Mouse (Mus musculus) heart, embryonic 11.5 days (tissue): ENCODE results near the gene Lin28a. TPM values are rescaled to one million over a fixed set of nuclear protein-coding genes. Genes with fewer than 3 reads are reported as not detected.

Experiments used
- ATAC-seq: fragments of 200-750 bp; cut with Nextera tagmentation; replicated peaks from 2 replicates; pipeline ENCODE4 v1.8.0; 2017; ENCODE audit warnings: moderate library complexity; ENCODE audit not compliant: insufficient number of reproducible peaks, low FRiP score, low TSS enrichment
- H3K27ac ChIP-seq: fragments of 300-500 bp; sonication (generic); 2 replicates; pipeline ENCODE4 v1.5.1; 2014; ENCODE audit warnings: mild to moderate bottlenecking, low read depth, low read length
- H3K27me3 ChIP-seq: fragments of 300-500 bp; sonication (generic); 2 replicates; pipeline ENCODE4 v1.6.1; 2014; ENCODE audit warnings: mild to moderate bottlenecking, low read length, mixed read lengths; ENCODE audit not compliant: control insufficient read depth, insufficient read depth
- H3K36me3 ChIP-seq: fragments of 300-500 bp; sonication (generic); 2 replicates; pipeline ENCODE4 v1.6.1; 2014; ENCODE audit warnings: mild to moderate bottlenecking, low read length, moderate library complexity, mixed read lengths; ENCODE audit not compliant: control insufficient read depth, insufficient read depth
- H3K4me1 ChIP-seq: fragments of 300-500 bp; sonication (generic); 2 replicates; pipeline ENCODE4 v1.6.1; 2014; ENCODE audit warnings: low read length; ENCODE audit not compliant: control insufficient read depth, insufficient read depth
- H3K4me2 ChIP-seq: fragments of 300-500 bp; sonication (generic); 2 replicates; pipeline ENCODE4 v1.6.1; 2014; ENCODE audit warnings: mild to moderate bottlenecking, moderate library complexity
- H3K4me3 ChIP-seq: fragments of 300-500 bp; sonication (generic); 2 replicates; pipeline ENCODE4 v1.5.1; 2014; ENCODE audit warnings: low read depth, low read length
- H3K9ac ChIP-seq: fragments of 300-500 bp; sonication (generic); 2 replicates; pipeline ENCODE4 v1.6.1; 2014; ENCODE audit warnings: mild to moderate bottlenecking, low read depth, low read length, moderate library complexity
- H3K9me3 ChIP-seq: fragments of 300-500 bp; sonication (generic); replicated peaks from 2 replicates; pipeline ENCODE4 v1.6.1; 2016; ENCODE audit warnings: low read length; ENCODE audit not compliant: control insufficient read depth
- WGBS: fragments of 180-500 bp; shearing (Covaris S2); extraction: QIAGEN DNeasy Blood & Tissue Kit; methylation state at CpG from one replicate; pipeline ENCODE4 v1.1.7; 2014; ENCODE audit not compliant: insufficient replicate concordance; 5-methylcytosine and 5-hydroxymethylcytosine counted together
- polyA plus RNA-seq: library from polyadenylated mRNA; unstranded; fragments of >200 nt; fragmentation: Nextera tagmentation; extraction: Ambion mirVana; gene quantifications from 2 replicates; pipeline ENCODE4 v1.2.1, GENCODE M21; 2014

The Lin28a gene
- 0.21 and 0.30 TPM in 2 replicates for polyA plus RNA-seq

DNA sequence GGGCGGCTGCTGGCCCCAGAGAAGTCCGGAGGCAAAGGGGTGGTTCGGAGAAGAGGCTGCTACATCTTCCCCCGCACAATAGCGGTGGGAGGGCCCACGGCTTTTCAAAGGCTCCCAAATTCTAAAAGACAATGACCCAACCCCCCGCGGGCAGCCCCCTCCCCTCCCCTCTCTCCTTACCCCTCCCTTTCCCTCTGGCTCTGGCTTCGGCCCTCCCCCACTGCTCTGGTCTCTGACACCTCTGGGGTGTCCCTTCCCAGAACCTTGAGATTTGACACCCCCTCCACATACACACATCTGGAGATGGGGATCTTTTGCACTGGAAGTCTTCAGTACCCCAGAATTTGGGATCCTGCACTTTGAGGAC, at the start of gene Lin28a:
Gene Lin28a (minus strand): TSS at position 63 of the 367 bp plus-strand sequence.
- peak within 1 kb of the TSS; percentile 42 for H3K4me3 ChIP-seq
- peak within 1 kb of the TSS; percentile 17; the same call in 1 of the 2 replicates for H3K27ac ChIP-seq
- H3K9me3 ChIP-seq, result no peaks in the 10 kb centered on the region
- peak within 1 kb of the TSS; percentile 80 for H3K4me2 ChIP-seq
- H3K36me3 ChIP-seq, result no peaks in the 10 kb centered on the region
- WGBS, result under 1% methylated on average over 9 of the region's 9 CpGs
- no peak for ATAC-seq
- peaks cover 26% of the 10 kb centered on the region for H3K27me3 ChIP-seq
- peaks cover 44% of the 10 kb centered on the region for H3K4me1 ChIP-seq
- peak within 1 kb of the TSS; percentile 43; the same call in 1 of the 2 replicates for H3K9ac ChIP-seq

DNA sequence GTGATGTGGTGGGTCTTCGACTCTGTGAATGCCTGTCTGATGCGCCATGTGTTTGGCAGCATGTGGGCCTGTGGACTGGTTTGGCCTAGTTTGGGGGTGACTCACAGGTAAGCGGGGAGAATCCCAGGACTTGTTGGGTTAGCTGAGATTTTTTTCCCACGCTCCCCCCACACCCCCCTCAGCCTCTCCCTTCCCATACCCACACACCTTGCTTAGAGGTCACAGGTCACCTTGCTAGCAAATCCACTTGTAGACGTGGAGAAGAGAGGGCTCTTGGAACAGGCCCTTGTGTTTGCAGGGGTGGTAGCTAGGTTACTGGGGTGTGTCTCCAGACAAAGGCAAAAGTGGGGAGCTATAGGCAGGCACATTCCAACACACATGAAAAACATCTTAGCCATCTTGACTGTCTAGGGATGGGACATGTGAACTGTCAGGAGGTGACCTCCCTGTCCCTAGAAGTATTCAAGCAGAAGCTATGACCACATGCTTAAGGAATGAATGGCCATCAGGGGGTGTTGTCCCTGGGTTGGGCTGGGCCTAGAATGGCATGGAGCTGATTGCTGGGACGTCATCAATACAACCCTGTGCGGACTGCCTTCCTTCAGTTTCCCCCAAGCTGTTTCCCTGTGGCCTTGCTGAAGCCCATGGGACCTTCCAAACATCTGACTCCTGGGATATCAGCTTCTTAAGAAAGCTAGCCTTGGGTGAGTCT, 49.3 kb upstream of the Lin28a start:
- no peak overlapping the region for H3K27ac ChIP-seq
- H3K36me3 ChIP-seq, result no peaks in the 10 kb centered on the region
- H3K9me3 ChIP-seq, result no peaks in the 10 kb centered on the region
- H3K4me3 ChIP-seq, result no peak overlapping the region
- H3K27me3 ChIP-seq, result peaks cover 23% of the 10 kb centered on the region
- no peak overlapping the region for H3K4me2 ChIP-seq
- no peak overlapping the region for H3K9ac ChIP-seq
- H3K4me1 ChIP-seq, result no peaks in the 10 kb centered on the region
- no peak for ATAC-seq
- 76% methylated on average over 7 of the region's 7 CpGs for WGBS

GRCm38 (mm10) chr4:134067383-134067782, 48.7 kb upstream of the Lin28a start:
- no peak for ATAC-seq
- Histone ChIP-seq H3K4me3 (no peak overlapping the region), H3K9ac (no peak overlapping the region), H3K4me1 (no peaks in the 10 kb centered on the region), H3K4me2 (no peak overlapping the region), H3K27me3 (peaks cover 23% of the 10 kb centered on the region), H3K9me3 (no peaks in the 10 kb centered on the region), H3K36me3 (no peaks in the 10 kb centered on the region), H3K27ac (no peak overlapping the region)
- 92% methylated on average over 8 of the region's 8 CpGs for WGBS

- ATAC-seq, result no peak
- Histone ChIP-seq H3K9ac (no peak overlapping the region), H3K4me2 (peak overlapping the region; percentile 37), H3K27ac (no peak overlapping the region), H3K9me3 (no peaks in the 10 kb centered on the region), H3K4me3 (no peak overlapping the region), H3K36me3 (no peaks in the 10 kb centered on the region), H3K4me1 (no peaks in the 10 kb centered on the region), H3K27me3 (peaks cover 30% of the 10 kb centered on the region)
- 30% methylated on average over 23 of the region's 23 CpGs for WGBS
These were observed 46.9 kb upstream of the Lin28a start for GRCm38 (mm10) chr4:134065431-134066004.

DNA sequence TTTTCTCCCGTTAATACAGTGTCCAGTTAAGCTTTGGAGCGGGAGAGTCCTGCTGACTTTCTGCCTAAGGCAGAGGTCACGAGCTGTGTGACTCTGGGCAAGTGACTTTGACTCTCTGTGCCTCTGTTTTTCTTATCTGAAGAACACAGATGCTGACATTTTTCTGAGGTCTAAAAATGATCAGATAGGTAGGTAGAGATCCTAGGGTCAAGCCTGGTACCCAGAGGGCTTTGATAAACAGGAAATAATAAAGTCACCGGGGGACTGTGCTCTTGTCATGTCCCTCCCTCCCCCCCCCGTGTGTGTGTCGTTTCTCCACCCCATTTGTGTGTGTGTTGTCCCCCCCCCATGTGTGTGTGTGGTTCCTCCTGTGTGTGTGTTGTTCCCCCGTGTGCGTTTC, 43.9 kb upstream of the Lin28a start:
- H3K4me1 ChIP-seq, result no peaks in the 10 kb centered on the region
- no peaks in the 10 kb centered on the region for H3K9me3 ChIP-seq
- no peak overlapping the region for H3K4me3 ChIP-seq
- H3K36me3 ChIP-seq, result no peaks in the 10 kb centered on the region
- H3K27ac ChIP-seq, result no peak overlapping the region
- WGBS, result 62% methylated on average over 8 of the region's 8 CpGs
- peaks cover 36% of the 10 kb centered on the region for H3K27me3 ChIP-seq
- H3K9ac ChIP-seq, result no peak overlapping the region
- no peak for ATAC-seq
- H3K4me2 ChIP-seq, result no peak overlapping the region

- no peak overlapping the region for H3K4me2 ChIP-seq
- WGBS, result 48% methylated on average over 8 of the region's 8 CpGs
- H3K4me1 ChIP-seq, result no peaks in the 10 kb centered on the region
- no peaks in the 10 kb centered on the region for H3K9me3 ChIP-seq
- ATAC-seq, result no peak
- no peak overlapping the region for H3K9ac ChIP-seq
- H3K4me3 ChIP-seq, result no peak overlapping the region
- no peaks in the 10 kb centered on the region for H3K36me3 ChIP-seq
- H3K27ac ChIP-seq, result no peak overlapping the region
- H3K27me3 ChIP-seq, result peaks cover 32% of the 10 kb centered on the region
These were observed 43.4 kb upstream of the Lin28a start for GRCm38 (mm10) chr4:134061944-134062446.

DNA sequence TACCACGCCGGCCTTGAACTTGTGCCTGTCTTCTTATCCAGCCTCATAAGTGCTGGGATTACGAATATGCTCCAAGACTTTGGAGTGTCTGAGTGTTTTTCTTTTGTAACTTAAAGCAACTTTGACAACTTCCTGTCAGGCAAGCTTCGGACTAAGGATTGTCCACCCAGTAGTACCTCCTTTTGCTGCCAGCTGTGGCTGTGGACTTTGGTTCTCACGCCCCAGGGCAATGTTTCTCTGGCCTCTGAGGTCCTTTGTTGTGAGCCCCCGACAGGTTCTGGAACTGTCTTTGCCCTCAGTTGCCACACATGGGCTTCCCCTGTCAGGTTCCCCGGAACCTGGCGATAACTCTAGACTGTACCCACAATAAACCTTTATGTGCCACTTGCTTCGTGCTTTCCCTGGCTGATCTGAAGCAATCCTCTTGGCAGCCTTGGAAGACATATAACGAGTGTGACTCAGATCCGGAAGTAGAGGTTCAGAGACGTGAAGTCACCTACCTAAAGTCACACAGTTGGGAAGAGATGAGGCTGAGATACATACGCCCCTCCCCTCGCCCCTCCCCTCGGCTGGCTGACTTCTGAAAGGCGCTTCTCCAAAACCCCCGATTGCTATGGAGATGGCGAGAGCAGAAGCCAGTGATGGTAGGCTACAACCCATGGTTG, 42.7 kb upstream of the Lin28a start:
- ATAC-seq, result no peak
- WGBS, result 51% methylated on average over 18 of the region's 18 CpGs
- Histone ChIP-seq H3K27ac (no peak overlapping the region), H3K4me3 (no peak overlapping the region), H3K36me3 (no peaks in the 10 kb centered on the region), H3K9ac (no peak overlapping the region), H3K4me1 (no peaks in the 10 kb centered on the region), H3K4me2 (no peak overlapping the region), H3K9me3 (no peaks in the 10 kb centered on the region), H3K27me3 (peaks cover 31% of the 10 kb centered on the region)

DNA sequence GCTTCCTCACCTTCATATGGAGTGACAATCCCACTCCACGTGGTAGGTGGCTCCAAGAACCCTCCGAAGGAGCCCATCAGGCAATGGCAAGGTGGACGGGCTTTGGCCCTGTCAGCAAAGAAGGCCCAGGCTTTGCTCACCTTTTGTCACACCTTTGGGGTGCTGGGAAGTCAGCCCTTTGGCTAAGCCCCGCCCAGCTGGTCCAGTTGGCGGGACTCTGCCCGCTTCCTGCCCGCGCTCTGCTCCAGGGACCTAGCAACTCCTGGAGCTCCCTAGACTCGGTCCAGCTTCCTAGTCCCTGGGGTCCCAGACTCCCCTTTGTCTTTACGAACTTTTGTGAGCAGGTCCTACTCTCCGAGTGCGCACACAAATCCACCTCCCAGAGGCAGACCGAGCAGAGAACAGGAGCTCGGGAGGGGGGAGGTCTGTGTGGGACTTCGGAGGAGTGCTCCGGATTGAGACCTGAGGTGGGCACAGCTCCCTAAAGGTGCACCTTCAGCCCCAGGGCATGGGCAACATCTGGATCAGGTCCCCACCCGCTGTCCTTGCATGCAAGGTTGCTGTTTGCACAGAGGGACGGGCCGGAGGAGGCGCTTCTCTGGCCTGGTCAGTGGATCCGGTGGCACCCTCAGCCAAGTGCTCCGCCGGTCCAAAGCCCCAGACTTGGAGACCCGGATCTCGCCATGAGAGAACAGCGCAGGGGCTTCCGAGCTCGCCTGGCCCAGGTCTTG, 41.7 kb upstream of the Lin28a start, which contains the start of gene Crybg2:
Gene Crybg2 (plus strand): TSS at position 681 of the 731 bp plus-strand sequence.
- Histone ChIP-seq H3K4me3 (no peak within 1 kb of the TSS; the same call in 1 of the 2 replicates), H3K9me3 (no peaks in the 10 kb centered on the region), H3K27me3 (peaks cover 26% of the 10 kb centered on the region), H3K36me3 (no peaks in the 10 kb centered on the region), H3K9ac (0 out of 2 replicates have a peak within 1 kb of the TSS, but pooled peaks have one; percentile 30), H3K4me2 (peak within 1 kb of the TSS; percentile 28), H3K27ac (no peak within 1 kb of the TSS), H3K4me1 (no peaks in the 10 kb centered on the region)
- WGBS, result 30% methylated on average over 28 of the region's 28 CpGs
- no peak for ATAC-seq
